Mouse (Mus musculus): ENCODE data around the gene Cd40.

Cd40 gene

GRCm38 (mm10) chr2:165054888-165055852 lies at the start of gene Cd40:
Cd40 (plus strand) TSS chr2:165055627.
- no peak for DNase-seq

- DNase-seq: no peak
These were observed 48.6 kb upstream of the Cd40 start for GRCm38 (mm10) chr2:165006813-165007212.

- no peak for DNase-seq
These were observed 47.4 kb upstream of the Cd40 start for GRCm38 (mm10) chr2:165007986-165008385.

- DNase-seq: no peak
These were observed 46.3 kb upstream of the Cd40 start for GRCm38 (mm10) chr2:165009161-165009560.

- no peak for DNase-seq
These were observed 45.8 kb upstream of the Cd40 start for GRCm38 (mm10) chr2:165009581-165009980.

GRCm38 (mm10) chr2:165010351-165010750 lies 45.1 kb upstream of the Cd40 start:
- no peak for DNase-seq

- no peak for DNase-seq
These were observed 40.5 kb upstream of the Cd40 start for GRCm38 (mm10) chr2:165014935-165015334.

- DNase-seq: no peak
These were observed 34.9 kb upstream of the Cd40 start for GRCm38 (mm10) chr2:165020490-165020889.

GRCm38 (mm10) chr2:165027163-165027562 lies 28.3 kb upstream of the Cd40 start:
- no peak for DNase-seq

- no peak for DNase-seq
These were observed 22.9 kb upstream of the Cd40 start for GRCm38 (mm10) chr2:165032533-165032932.

GRCm38 (mm10) chr2:165033306-165033705 lies 22.1 kb upstream of the Cd40 start:
- DNase-seq: no peak

- DNase-seq: peak; percentile 99
These were observed 21.0 kb upstream of the Cd40 start, which contains the start of gene Ncoa5 for GRCm38 (mm10) chr2:165034131-165035057. Ncoa5 (minus strand) TSS chr2:165034867.

GRCm38 (mm10) chr2:165035058-165035431 lies 20.4 kb upstream of the Cd40 start:
- no peak for DNase-seq

- no peak for DNase-seq
These were observed 18.0 kb upstream of the Cd40 start for GRCm38 (mm10) chr2:165037415-165037814.

- DNase-seq: no peak
These were observed 13.3 kb upstream of the Cd40 start for GRCm38 (mm10) chr2:165042126-165042525.

- DNase-seq: no peak
These were observed 12.3 kb upstream of the Cd40 start for GRCm38 (mm10) chr2:165043090-165043636.

GRCm38 (mm10) chr2:165043729-165044128 lies 11.7 kb upstream of the Cd40 start:
- no peak for DNase-seq

- DNase-seq: no peak
These were observed 6.4 kb upstream of the Cd40 start for GRCm38 (mm10) chr2:165049044-165049443.

- no peak for DNase-seq
These were observed 4.4 kb upstream of the Cd40 start for GRCm38 (mm10) chr2:165050826-165051548.

- DNase-seq: no peak
These were observed 3.9 kb upstream of the Cd40 start for GRCm38 (mm10) chr2:165051566-165051965.

- DNase-seq: no peak
These were observed 478 bp downstream of the Cd40 start for GRCm38 (mm10) chr2:165055905-165056304.

- DNase-seq: no peak
These were observed 1.1 kb downstream of the Cd40 start for GRCm38 (mm10) chr2:165056377-165057085.
